Comparison of ENCODE assay signal across 13 mouse cellular contexts in the genomic region with DNA sequence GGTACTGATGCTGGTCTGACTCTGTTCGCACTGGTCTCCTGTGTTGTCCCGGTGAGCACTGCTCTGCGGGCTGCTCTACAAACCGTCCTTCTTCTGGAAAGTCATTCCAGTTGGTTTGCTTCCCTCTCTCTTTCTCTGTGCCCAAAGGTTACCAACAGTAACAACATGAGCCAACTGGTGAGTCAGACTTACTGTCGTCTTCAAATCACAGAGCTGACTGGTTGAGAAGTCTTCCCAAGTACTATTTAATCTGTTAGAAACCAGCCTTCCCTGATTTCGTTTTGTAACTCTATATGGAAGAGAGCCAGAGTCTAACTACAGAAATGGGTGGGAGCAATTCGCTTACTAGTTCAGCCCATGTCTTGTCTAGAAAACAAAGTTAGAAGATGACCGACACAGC. TPM values are rescaled to one million over a fixed set of nuclear protein-coding genes. Genes with fewer than 3 reads are reported as not detected.
DNase-seq lines count a peak whose midpoint lies in the region; ATAC-seq lines count a peak whose summit lies in the region.
"Had no signal": no experiment of that assay in that cellular context is flagged by ENCODE, and none has a peak within 500 bp of the region (broad histone marks: within the 10 kb centered on the region; RNA-seq: fewer than 3 reads in every experiment).

No protein-coding gene starts in this region.

- ATAC-seq in frontal cortex, adult (ENCODE audit: low TSS enrichment): peak; percentile 50
- ATAC-seq: forebrain, embryonic 13.5 days had no signal

- intact Hi-C loops in heart, postnatal 25 days (cut with DNase I): no loop called here

- DNase-seq in frontal cortex, postnatal 10 days (ENCODE audit: low spot score in 2 of 2): no peak
- peak; percentile 74 for DNase-seq in kidney, adult 9 months
- DNase-seq in kidney, postnatal 4 days: no peak
- DNase-seq in 3T3-L1 (ENCODE audit: low read depth, low spot score): peak; percentile 84
- peak; percentile 76 for DNase-seq in brain, adult 2 months (ENCODE audit: low read depth, low spot score)
- DNase-seq in heart, postnatal 25 days (ENCODE audit: low spot score): no peak
- DNase-seq in cerebellum, postnatal 14 days: no peak
- DNase-seq: cerebellum, adult 9-10 months; embryo, embryonic 11 days; gastrocnemius, postnatal 36 days; midbrain, embryonic 14.5 days had no signal

RNA-seq across cellular contexts. Expression of a gene that starts 5.5 kb away (rescaled TPM):
- 10 to 100 TPM; 22.6 to 24.9 TPM for total RNA-seq in heart, postnatal 25 days (2021)

Comparison
In these comparisons a context has a peak if more than half of its experiments do, and no peak if none do; other contexts are left out.
1. DNase-seq: peak in kidney, adult 9 months (single experiment), 3T3-L1 (single experiment) and brain, adult 2 months (single experiment); none in frontal cortex, postnatal 10 days (0 of 2), kidney, postnatal 4 days (0 of 2), heart, postnatal 25 days (single experiment) and cerebellum, postnatal 14 days (0 of 2).